Mouse (Mus musculus) CH12.LX (cell line): ENCODE data around the gene Cd69. TPM values are rescaled to one million over a fixed set of nuclear protein-coding genes. Genes with fewer than 3 reads are reported as not detected.

ENCODE experiments used
- DNase-seq: peaks from one replicate; pipeline ENCODE4 v3.0.0-alpha.2; 2013; ENCODE audit errors: extremely low read depth
- H3K27ac ChIP-seq: 2 replicates; pipeline ENCODE4 v1.5.1; 2012; ENCODE audit warnings: low read depth, mild to moderate bottlenecking, control low read depth, moderate library complexity; ENCODE audit not compliant: insufficient read depth
- H3K27me3 ChIP-seq: replicated peaks from 2 replicates; pipeline ENCODE3; 2012; ENCODE audit warnings: inconsistent platforms
- H3K36me3 ChIP-seq, 2 experiments: replicated peaks in 1 of 2; 2 replicates each; pipeline versions ENCODE3 to v1.6.1; 2012; ENCODE audit warnings: inconsistent platforms in 1 of 2, low read length in 1 of 2, mild to moderate bottlenecking in 1 of 2, mixed read lengths in 1 of 2, moderate library complexity in 1 of 2; ENCODE audit not compliant: control insufficient read depth in 1 of 2, insufficient read depth in 1 of 2
- H3K4me1 ChIP-seq, 2 experiments: 2 replicates each; pipeline ENCODE4 v1.6.1; 2012; ENCODE audit warnings: inconsistent platforms in 1 of 2, moderate library complexity in 1 of 2; ENCODE audit not compliant: insufficient read depth in 2 of 2, control insufficient read depth in 1 of 2
- H3K4me2 ChIP-seq: 2 replicates; pipeline ENCODE4 v1.6.1; 2012; ENCODE audit warnings: low read depth, mild to moderate bottlenecking, control low read depth; ENCODE audit not compliant: poor library complexity, insufficient read depth, severe bottlenecking
- H3K4me3 ChIP-seq, 3 experiments: fragments of 150-350 bp in 1 of 3; sonication (generic) in 1 of 3; replicated peaks in 1 of 3; 2 replicates each; pipeline versions ENCODE3 to v1.5.1; 2011 to 2012; ENCODE audit warnings: low read depth in 2 of 3, low read length in 2 of 3, mild to moderate bottlenecking in 2 of 3, moderate library complexity in 2 of 3, control low read depth in 1 of 3, improper control_type of control experiment in 1 of 3, inconsistent platforms in 1 of 3, mixed read lengths in 1 of 3; ENCODE audit not compliant: poor library complexity in 1 of 3
- H3K79me2 ChIP-seq: replicated peaks from 2 replicates; pipeline ENCODE4 v1.6.1; 2012; ENCODE audit warnings: mild to moderate bottlenecking, moderate library complexity; ENCODE audit not compliant: control insufficient read depth, poor library complexity, insufficient read depth, severe bottlenecking; ENCODE audit errors: extremely low read depth
- H3K9ac ChIP-seq: 2 replicates; pipeline ENCODE4 v1.6.1; 2012; ENCODE audit warnings: low read depth, mild to moderate bottlenecking, control low read depth, moderate library complexity; ENCODE audit not compliant: insufficient read depth
- H3K9me3 ChIP-seq: replicated peaks from 2 replicates; pipeline ENCODE3; 2012; ENCODE audit warnings: low read length, inconsistent platforms, mixed read lengths
- BHLHE40 ChIP-seq: IDR thresholded peaks from 2 replicates; pipeline ENCODE4 v1.6.1; 2011; ENCODE audit warnings: mild to moderate bottlenecking, low read depth, low read length, improper control_type of control experiment
- CHD1 ChIP-seq: IDR thresholded peaks from 2 replicates; pipeline ENCODE4 v1.6.1; 2012; ENCODE audit warnings: low read depth, low read length, improper control_type of control experiment, inconsistent platforms
- EP300 ChIP-seq: IDR thresholded peaks from 2 replicates; pipeline ENCODE4 v1.6.1; 2011; ENCODE audit warnings: low read length, improper control_type of control experiment
- ETS1 ChIP-seq: conservative IDR thresholded peaks from 2 replicates; pipeline ENCODE4 v1.6.1; 2012; ENCODE audit warnings: low read depth, mild to moderate bottlenecking, inconsistent platforms, low read length, improper control_type of control experiment, moderate library complexity
- HCFC1 ChIP-seq: IDR thresholded peaks from 2 replicates; pipeline ENCODE4 v1.6.1; 2012; ENCODE audit warnings: low read depth, mild to moderate bottlenecking, inconsistent platforms, low read length, improper control_type of control experiment
- IRF4 ChIP-seq: IDR thresholded peaks from 2 replicates; pipeline ENCODE4 v1.6.1; 2014; ENCODE audit warnings: low read depth, mild to moderate bottlenecking, inconsistent platforms, low read length, improper control_type of control experiment
- JUN ChIP-seq: IDR thresholded peaks from 2 replicates; pipeline ENCODE4 v1.6.1; 2011; ENCODE audit warnings: low read depth, mild to moderate bottlenecking, low read length, improper control_type of control experiment, moderate library complexity; ENCODE audit not compliant: insufficient read depth
- JUND ChIP-seq: conservative IDR thresholded peaks from 2 replicates; pipeline ENCODE4 v1.6.1; 2011; ENCODE audit warnings: low read depth, low read length, improper control_type of control experiment
- MAFK ChIP-seq: IDR thresholded peaks from 2 replicates; pipeline ENCODE4 v1.6.1; 2011; ENCODE audit warnings: low read length, improper control_type of control experiment; ENCODE audit not compliant: insufficient replicate concordance
- MAX ChIP-seq: IDR thresholded peaks from 2 replicates; pipeline ENCODE4 v1.6.1; 2011; ENCODE audit warnings: low read length, improper control_type of control experiment
- MEF2A ChIP-seq: IDR thresholded peaks from 2 replicates; pipeline ENCODE4 v1.6.1; 2014; ENCODE audit warnings: low read depth, mild to moderate bottlenecking, inconsistent platforms, low read length, improper control_type of control experiment, borderline replicate concordance
- MYC ChIP-seq: IDR thresholded peaks from 2 replicates; pipeline ENCODE4 v1.6.1; 2011; ENCODE audit warnings: low read depth, mild to moderate bottlenecking, improper control_type of control experiment, low read length
- NELFE ChIP-seq: IDR thresholded peaks from 2 replicates; pipeline ENCODE4 v1.6.1; 2011; ENCODE audit warnings: low read depth, low read length, improper control_type of control experiment
- NRF1 ChIP-seq: IDR thresholded peaks from 2 replicates; pipeline ENCODE4 v1.6.1; 2014; ENCODE audit warnings: low read depth, mild to moderate bottlenecking, inconsistent platforms, low read length, improper control_type of control experiment, moderate library complexity
- POLR2A ChIP-seq: IDR thresholded peaks from 2 replicates; pipeline ENCODE4 v1.6.1; 2011; ENCODE audit warnings: low read depth, mild to moderate bottlenecking, improper control_type of control experiment, low read length
- POLR2AphosphoS2 ChIP-seq: IDR thresholded peaks from 2 replicates; pipeline ENCODE4 v1.6.1; 2011; ENCODE audit warnings: low read depth, low read length, improper control_type of control experiment
- SIN3A ChIP-seq: IDR thresholded peaks from 2 replicates; pipeline ENCODE4 v1.6.1; 2012; ENCODE audit warnings: low read length, improper control_type of control experiment, inconsistent platforms
- SMC3 ChIP-seq: IDR thresholded peaks from 2 replicates; pipeline ENCODE4 v1.6.1; 2011; ENCODE audit warnings: low read depth, low read length, improper control_type of control experiment
- TBP ChIP-seq: conservative IDR thresholded peaks from 2 replicates; pipeline ENCODE4 v1.6.1; 2011; ENCODE audit warnings: low read depth, low read length, improper control_type of control experiment
- TCF12 ChIP-seq: IDR thresholded peaks from 2 replicates; pipeline ENCODE4 v1.6.1; 2014; ENCODE audit warnings: low read depth, mild to moderate bottlenecking, inconsistent platforms, low read length, improper control_type of control experiment
- UBTF ChIP-seq: IDR thresholded peaks from 2 replicates; pipeline ENCODE4 v1.6.1; 2012; ENCODE audit warnings: low read depth, mild to moderate bottlenecking, inconsistent platforms, low read length, improper control_type of control experiment, moderate library complexity
- USF1 ChIP-seq: IDR thresholded peaks from 2 replicates; pipeline ENCODE4 v1.6.1; 2014; ENCODE audit warnings: low read depth, mild to moderate bottlenecking, inconsistent platforms, low read length, improper control_type of control experiment
- USF2 ChIP-seq: conservative IDR thresholded peaks from 2 replicates; pipeline ENCODE4 v1.6.1; 2011; ENCODE audit warnings: low read depth, low read length, improper control_type of control experiment
- ZMIZ1 ChIP-seq: IDR thresholded peaks from 2 replicates; pipeline ENCODE4 v1.6.1; 2012; ENCODE audit warnings: low read depth, mild to moderate bottlenecking, inconsistent platforms, low read length, improper control_type of control experiment
- ZNF384 ChIP-seq: IDR thresholded peaks from 2 replicates; pipeline ENCODE4 v1.6.1; 2012; ENCODE audit warnings: low read depth, low read length, improper control_type of control experiment, inconsistent platforms
- dilution Hi-C: fragments of 300-500 bp; cut with MboI; formaldehyde crosslinking; loops from 2 replicates; pipeline ENCODE4 v1.14.3; 2020; ENCODE audit warnings: low sequenced_read_pairs; ENCODE audit not compliant: extremely low pct_unique_long_range_greater_than_20kb, extremely low pct_ligation_motif_present
- in situ Hi-C: fragments of 300-500 bp; cut with MboI; formaldehyde crosslinking; loops from 3 replicates; pipeline ENCODE4 v1.14.3; 2019; ENCODE audit warnings: low sequenced_read_pairs, low pct_ligation_motif_present, low pct_unique_long_range_greater_than_20kb, mixed read lengths
- polyA plus RNA-seq: library from polyadenylated mRNA; unstranded; fragments of >175 nt; gene quantifications from 2 replicates; pipeline ENCODE4 v1.2.1, GENCODE M21; 2012; ENCODE audit warnings: low read depth; ENCODE audit not compliant: insufficient read length
- total RNA-seq, 2 experiments: library from RNA; depleted of rRNA; stranded (reverse); fragments of 300-350 nt in 1 of 2; fragments of >200 nt in 1 of 2; gene quantifications; 2 replicates each; pipeline ENCODE4 v1.2.3; 2012 to 2014

Gene Cd69
- 112 and 132 TPM in 2 replicates for total RNA-seq (2012; rRNA removed)
- total RNA-seq (2014; rRNA removed), result 229 and 269 TPM in 2 replicates
- polyA plus RNA-seq, result 71.2 and 71.3 TPM in 2 replicates

GRCm38 (mm10) chr6:129275220-129275619 is at the start of gene Cd69:
Gene Cd69, minus strand, starts transcription at chr6:129275436.
- peak; percentile 22 for TF ChIP-seq SMC3
- TF ChIP-seq ZMIZ1, result peak; percentile 99
- no peak for TF ChIP-seq CHD1
- peak; percentile 87 for TF ChIP-seq MEF2A
- TF ChIP-seq TBP, result peak; percentile 99
- TF ChIP-seq JUN, result peak; percentile 27; the same call in 1 of the 2 replicates
- peak; percentile 29; the same call in 1 of the 2 replicates for TF ChIP-seq HCFC1
- no peak for TF ChIP-seq UBTF
- TF ChIP-seq ETS1, result peak; percentile 88
- TF ChIP-seq EP300, result peak; percentile 48; the same call in 1 of the 2 replicates
- peak; percentile 100 for TF ChIP-seq NELFE
- TF ChIP-seq USF1, result no peak
- peak; percentile 59 for TF ChIP-seq ZNF384
- TF ChIP-seq POLR2AphosphoS2, result peak; percentile 98
- TF ChIP-seq SIN3A, result peak; percentile 80
- peak; percentile 73 for TF ChIP-seq BHLHE40
- 0 out of 2 replicates have a peak, but pooled peaks have one; percentile 59 for TF ChIP-seq MAFK
- no peak for TF ChIP-seq NRF1
- peak; percentile 52; the same call in 1 of the 2 replicates for TF ChIP-seq MAX
- TF ChIP-seq POLR2A, result peak; percentile 100
- peak; percentile 68 for TF ChIP-seq MYC
- TF ChIP-seq TCF12, result peak; percentile 89
- no peak for TF ChIP-seq JUND
- no peak for TF ChIP-seq USF2
- peak; percentile 67; the same call in 1 of the 2 replicates for TF ChIP-seq IRF4
- TF ChIP-seq, all 38 proteins: peak for 19
- Histone ChIP-seq H3K9ac (peak within 1 kb of the TSS; percentile 98), H3K4me3 (peak within 1 kb of the TSS; percentile 77 to 96 (median 90)), H3K79me2 (peaks cover 37% of the 10 kb centered on the region), H3K27ac (peak within 1 kb of the TSS; percentile 96), H3K36me3 (peaks cover 13 to 26% of the 10 kb centered on the region in 2 experiments), H3K4me1 (peaks cover 6 to 25% of the 10 kb centered on the region in 2 experiments), H3K27me3 (no peaks in the 10 kb centered on the region), H3K4me2 (peak within 1 kb of the TSS; percentile 74), H3K9me3 (no peaks in the 10 kb centered on the region)
- peak; percentile 98 for DNase-seq
- in situ Hi-C loops, result no loop called here
- dilution Hi-C loops, result no loop called here
